Comparison of ENCODE assay signal across 8 mouse cellular contexts in genomic region chr2:151575119-151575698, GRCm38 (mm10). TPM values are rescaled to one million over a fixed set of nuclear protein-coding genes. Genes with fewer than 3 reads are reported as not detected.
DNase-seq lines count a peak whose midpoint lies in the region; ATAC-seq lines count a peak whose summit lies in the region.

No protein-coding gene starts in this region.

- no peak for ATAC-seq in stomach, embryonic 14.5 days (ENCODE audit: insufficient number of reproducible peaks, insufficient read depth, low FRiP score, low read depth)

- no peak overlapping the region; the same call in 1 of the 2 replicates for H3K27ac ChIP-seq in stomach, embryonic 14.5 days (ENCODE audit: low read length)

- DNase-seq in left cerebral cortex, postnatal 4 days: peak; percentile 48
- DNase-seq in left cerebral cortex, adult 18-20 months (ENCODE audit: low spot score in 2 of 2): no peak
- DNase-seq in cerebellum, postnatal 10 days: peak; percentile 74 to 83
- DNase-seq in heart, adult 8-10 months (ENCODE audit: low spot score): peak; percentile 45
- DNase-seq in kidney, adult 8-10 months: peak; percentile 28 to 45
- peak; percentile 59 for DNase-seq in lung, postnatal 25 days (ENCODE audit: low spot score)
- no peak for DNase-seq in thymus, postnatal 4 days

- no peak overlapping the region for H3K9ac ChIP-seq in stomach, embryonic 14.5 days (replicated peaks; ENCODE audit: low read depth, low read length)

- intact Hi-C loops in left cerebral cortex, postnatal 4 days (cut with DNase I): loop anchor here (10.0 kb wide), 1 partner anchor 110 kb away; no protein-coding TSS in a partner anchor

- peak overlapping the region; percentile 27 for H3K4me3 ChIP-seq in stomach, embryonic 14.5 days (ENCODE audit: low read depth, low read length)

- H3K4me2 ChIP-seq in stomach, embryonic 14.5 days (replicated peaks; ENCODE audit: low read depth, low read length): peak overlapping the region; percentile 61

- H3K36me3 ChIP-seq in stomach, embryonic 14.5 days (ENCODE audit: control insufficient read depth, insufficient read depth, low read length): no peaks in the 10 kb centered on the region

- no peaks in the 10 kb centered on the region for H3K4me1 ChIP-seq in stomach, embryonic 14.5 days (ENCODE audit: control insufficient read depth, insufficient read depth, low read length)

- WGBS in stomach, embryonic 14.5 days: 24% methylated on average over 7 of the region's 7 CpGs

- no peaks in the 10 kb centered on the region for H3K27me3 ChIP-seq in stomach, embryonic 14.5 days (ENCODE audit: control insufficient read depth, insufficient read depth, low read length)

- H3K9me3 ChIP-seq in stomach, embryonic 14.5 days (ENCODE audit: control insufficient read depth, low read depth, low read length): no peaks in the 10 kb centered on the region

RNA-seq across cellular contexts. Expression of gene Sdcbp2, which starts 2.8 kb away (rescaled TPM):
- 1 to 10 TPM; 1.2 TPM for total RNA-seq in left cerebral cortex, postnatal 4 days (2021)
- total RNA-seq in left cerebral cortex, adult 18-20 months (2021): 1 to 10 TPM; 1.1 to 1.7 TPM
- 1 to 10 TPM; 1.7 to 2.7 (median 2.5) TPM for total RNA-seq in heart, adult 8-10 months (2022)
- polyA plus RNA-seq in stomach, embryonic 14.5 days (2014; fragmentation: Nextera tagmentation; extraction: Ambion mirVana): 13.3 and 14.1 TPM in 2 replicates

RNA-seq across cellular contexts. Expression of gene Fkbp1a, which starts 32.9 kb away (rescaled TPM):
- total RNA-seq in left cerebral cortex, postnatal 4 days (2021): 100 to 1,000 TPM; 481 to 486 TPM
- 100 to 1,000 TPM; 748 to 757 TPM for total RNA-seq in left cerebral cortex, adult 18-20 months (2021)
- 100 to 1,000 TPM; 185 to 207 (median 192) TPM for total RNA-seq in heart, adult 8-10 months (2022)
- polyA plus RNA-seq in stomach, embryonic 14.5 days (2014; fragmentation: Nextera tagmentation; extraction: Ambion mirVana): 706 and 714 TPM in 2 replicates

RNA-seq across cellular contexts. Expression of gene Snph, which starts 57.2 kb away (rescaled TPM):
- total RNA-seq in left cerebral cortex, postnatal 4 days (2021): 10 to 100 TPM; 80.0 to 84.0 TPM
- 100 to 1,000 TPM; 311 to 313 TPM for total RNA-seq in left cerebral cortex, adult 18-20 months (2021)
- total RNA-seq in heart, adult 8-10 months (2022): 1 to 10 TPM; 4.1 to 6.1 (median 4.5) TPM
- 1.5 and 1.6 TPM in 2 replicates for polyA plus RNA-seq in stomach, embryonic 14.5 days (2014; fragmentation: Nextera tagmentation; extraction: Ambion mirVana)

Comparison
In these comparisons a context has a peak if more than half of its experiments do, and no peak if none do; other contexts are left out.
1. DNase-seq: peak in left cerebral cortex, postnatal 4 days (single experiment), cerebellum, postnatal 10 days (2 of 2), heart, adult 8-10 months (single experiment), kidney, adult 8-10 months (2 of 2) and lung, postnatal 25 days (single experiment); none in left cerebral cortex, adult 18-20 months (0 of 2) and thymus, postnatal 4 days (single experiment).
2. RNA of gene Snph, which starts 57.2 kb away (total RNA-seq): 311 to 313 TPM in left cerebral cortex, adult 18-20 months and 80.0 to 84.0 TPM in left cerebral cortex, postnatal 4 days; 4.1 to 6.1 TPM in heart, adult 8-10 months; every median in the first group is over 10 times any median in the second.